Mouse (Mus musculus) CH12.LX (cell line): ENCODE data around the gene Exoc6. TPM values are rescaled to one million over a fixed set of nuclear protein-coding genes. Genes with fewer than 3 reads are reported as not detected.

Experiments
- DNase-seq: peaks from one replicate; pipeline ENCODE4 v3.0.0-alpha.2; 2013; ENCODE audit errors: extremely low read depth
- H3K27ac ChIP-seq: 2 replicates; pipeline ENCODE4 v1.5.1; 2012; ENCODE audit warnings: low read depth, mild to moderate bottlenecking, control low read depth, moderate library complexity; ENCODE audit not compliant: insufficient read depth
- H3K27me3 ChIP-seq: replicated peaks from 2 replicates; pipeline ENCODE3; 2012; ENCODE audit warnings: inconsistent platforms
- H3K36me3 ChIP-seq, 2 experiments: replicated peaks in 1 of 2; 2 replicates each; pipeline versions ENCODE3 to v1.6.1; 2012; ENCODE audit warnings: inconsistent platforms in 1 of 2, low read length in 1 of 2, mild to moderate bottlenecking in 1 of 2, mixed read lengths in 1 of 2, moderate library complexity in 1 of 2; ENCODE audit not compliant: control insufficient read depth in 1 of 2, insufficient read depth in 1 of 2
- H3K4me1 ChIP-seq, 2 experiments: 2 replicates each; pipeline ENCODE4 v1.6.1; 2012; ENCODE audit warnings: inconsistent platforms in 1 of 2, moderate library complexity in 1 of 2; ENCODE audit not compliant: insufficient read depth in 2 of 2, control insufficient read depth in 1 of 2
- H3K4me2 ChIP-seq: 2 replicates; pipeline ENCODE4 v1.6.1; 2012; ENCODE audit warnings: low read depth, mild to moderate bottlenecking, control low read depth; ENCODE audit not compliant: poor library complexity, insufficient read depth, severe bottlenecking
- H3K4me3 ChIP-seq, 3 experiments: fragments of 150-350 bp in 1 of 3; sonication (generic) in 1 of 3; replicated peaks in 1 of 3; 2 replicates each; pipeline versions ENCODE3 to v1.5.1; 2011 to 2012; ENCODE audit warnings: low read depth in 2 of 3, low read length in 2 of 3, mild to moderate bottlenecking in 2 of 3, moderate library complexity in 2 of 3, control low read depth in 1 of 3, improper control_type of control experiment in 1 of 3, inconsistent platforms in 1 of 3, mixed read lengths in 1 of 3; ENCODE audit not compliant: poor library complexity in 1 of 3
- H3K79me2 ChIP-seq: replicated peaks from 2 replicates; pipeline ENCODE4 v1.6.1; 2012; ENCODE audit warnings: mild to moderate bottlenecking, moderate library complexity; ENCODE audit not compliant: control insufficient read depth, poor library complexity, insufficient read depth, severe bottlenecking; ENCODE audit errors: extremely low read depth
- H3K9ac ChIP-seq: 2 replicates; pipeline ENCODE4 v1.6.1; 2012; ENCODE audit warnings: low read depth, mild to moderate bottlenecking, control low read depth, moderate library complexity; ENCODE audit not compliant: insufficient read depth
- H3K9me3 ChIP-seq: replicated peaks from 2 replicates; pipeline ENCODE3; 2012; ENCODE audit warnings: low read length, inconsistent platforms, mixed read lengths
- BHLHE40 ChIP-seq: IDR thresholded peaks from 2 replicates; pipeline ENCODE4 v1.6.1; 2011; ENCODE audit warnings: mild to moderate bottlenecking, low read depth, low read length, improper control_type of control experiment
- CTCF ChIP-seq, 2 experiments: IDR thresholded peaks in 1 of 2; conservative IDR thresholded peaks in 1 of 2; 2 replicates each; pipeline ENCODE4 v1.5.1; 2011 to 2012; ENCODE audit warnings: low read depth in 2 of 2, low read length in 2 of 2, improper control_type of control experiment in 1 of 2, inconsistent platforms in 1 of 2, mild to moderate bottlenecking in 1 of 2, moderate library complexity in 1 of 2
- E2F4 ChIP-seq: IDR thresholded peaks from 2 replicates; pipeline ENCODE4 v1.6.1; 2011; ENCODE audit warnings: low read depth, low read length, improper control_type of control experiment; ENCODE audit not compliant: insufficient replicate concordance
- EP300 ChIP-seq: IDR thresholded peaks from 2 replicates; pipeline ENCODE4 v1.6.1; 2011; ENCODE audit warnings: low read length, improper control_type of control experiment
- GABPA ChIP-seq: IDR thresholded peaks from 2 replicates; pipeline ENCODE4 v1.6.1; 2012; ENCODE audit warnings: low read depth, low read length, improper control_type of control experiment, inconsistent platforms; ENCODE audit not compliant: insufficient replicate concordance
- IRF4 ChIP-seq: IDR thresholded peaks from 2 replicates; pipeline ENCODE4 v1.6.1; 2014; ENCODE audit warnings: low read depth, mild to moderate bottlenecking, inconsistent platforms, low read length, improper control_type of control experiment
- JUND ChIP-seq: conservative IDR thresholded peaks from 2 replicates; pipeline ENCODE4 v1.6.1; 2011; ENCODE audit warnings: low read depth, low read length, improper control_type of control experiment
- KAT2A ChIP-seq: IDR thresholded peaks from 2 replicates; pipeline ENCODE4 v1.6.1; 2012; ENCODE audit warnings: low read length, improper control_type of control experiment, inconsistent platforms; ENCODE audit not compliant: insufficient replicate concordance
- MAFK ChIP-seq: IDR thresholded peaks from 2 replicates; pipeline ENCODE4 v1.6.1; 2011; ENCODE audit warnings: low read length, improper control_type of control experiment; ENCODE audit not compliant: insufficient replicate concordance
- MAX ChIP-seq: IDR thresholded peaks from 2 replicates; pipeline ENCODE4 v1.6.1; 2011; ENCODE audit warnings: low read length, improper control_type of control experiment
- MAZ ChIP-seq: IDR thresholded peaks from 2 replicates; pipeline ENCODE4 v1.6.1; 2012; ENCODE audit warnings: low read depth, mild to moderate bottlenecking, inconsistent platforms, low read length, improper control_type of control experiment, moderate library complexity
- NELFE ChIP-seq: IDR thresholded peaks from 2 replicates; pipeline ENCODE4 v1.6.1; 2011; ENCODE audit warnings: low read depth, low read length, improper control_type of control experiment
- POLR2A ChIP-seq: IDR thresholded peaks from 2 replicates; pipeline ENCODE4 v1.6.1; 2011; ENCODE audit warnings: low read depth, mild to moderate bottlenecking, improper control_type of control experiment, low read length
- SMC3 ChIP-seq: IDR thresholded peaks from 2 replicates; pipeline ENCODE4 v1.6.1; 2011; ENCODE audit warnings: low read depth, low read length, improper control_type of control experiment
- TBP ChIP-seq: conservative IDR thresholded peaks from 2 replicates; pipeline ENCODE4 v1.6.1; 2011; ENCODE audit warnings: low read depth, low read length, improper control_type of control experiment
- UBTF ChIP-seq: IDR thresholded peaks from 2 replicates; pipeline ENCODE4 v1.6.1; 2012; ENCODE audit warnings: low read depth, mild to moderate bottlenecking, inconsistent platforms, low read length, improper control_type of control experiment, moderate library complexity
- USF2 ChIP-seq: conservative IDR thresholded peaks from 2 replicates; pipeline ENCODE4 v1.6.1; 2011; ENCODE audit warnings: low read depth, low read length, improper control_type of control experiment
- ZC3H11A ChIP-seq: IDR thresholded peaks from 2 replicates; pipeline ENCODE4 v1.6.1; 2012; ENCODE audit warnings: low read depth, mild to moderate bottlenecking, inconsistent platforms, low read length, improper control_type of control experiment
- ZKSCAN1 ChIP-seq: IDR thresholded peaks from 2 replicates; pipeline ENCODE4 v1.6.1; 2012; ENCODE audit warnings: low read depth, inconsistent platforms, low read length, improper control_type of control experiment, borderline replicate concordance
- ZNF384 ChIP-seq: IDR thresholded peaks from 2 replicates; pipeline ENCODE4 v1.6.1; 2012; ENCODE audit warnings: low read depth, low read length, improper control_type of control experiment, inconsistent platforms
- dilution Hi-C: fragments of 300-500 bp; cut with MboI; formaldehyde crosslinking; loops from 2 replicates; pipeline ENCODE4 v1.14.3; 2020; ENCODE audit warnings: low sequenced_read_pairs; ENCODE audit not compliant: extremely low pct_unique_long_range_greater_than_20kb, extremely low pct_ligation_motif_present
- in situ Hi-C: fragments of 300-500 bp; cut with MboI; formaldehyde crosslinking; loops from 3 replicates; pipeline ENCODE4 v1.14.3; 2019; ENCODE audit warnings: low sequenced_read_pairs, low pct_ligation_motif_present, low pct_unique_long_range_greater_than_20kb, mixed read lengths
- polyA plus RNA-seq: library from polyadenylated mRNA; unstranded; fragments of >175 nt; gene quantifications from 2 replicates; pipeline ENCODE4 v1.2.1, GENCODE M21; 2012; ENCODE audit warnings: low read depth; ENCODE audit not compliant: insufficient read length
- total RNA-seq, 2 experiments: library from RNA; depleted of rRNA; stranded (reverse); fragments of 300-350 nt in 1 of 2; fragments of >200 nt in 1 of 2; gene quantifications; 2 replicates each; pipeline ENCODE4 v1.2.3; 2012 to 2014

Gene Exoc6
- total and polyA plus RNA-seq, 3 experiments: 8.0 to 18.5 (median 12.1) TPM

- Histone ChIP-seq H3K36me3 (no peaks in the 10 kb centered on the region), H3K27ac (no peak overlapping the region), H3K4me1 (peaks cover 0 to 13% of the 10 kb centered on the region in 2 experiments; a peak in 1 of 4 replicates), H3K9me3 (no peaks in the 10 kb centered on the region), H3K4me3 (no peak overlapping the region), H3K9ac (no peak overlapping the region), H3K27me3 (no peaks in the 10 kb centered on the region), H3K4me2 (no peak overlapping the region), H3K79me2 (no peaks in the 10 kb centered on the region)
- no peak for DNase-seq
- in situ Hi-C loops: loop anchor here (25.0 kb wide), 1 partner anchor 113 kb away; no protein-coding TSS in a partner anchor
- TF ChIP-seq MAX: no peak
- no peak for TF ChIP-seq UBTF
- dilution Hi-C loops: no loop called here
These were observed 174.4 kb downstream of the Exoc6 start for GRCm38 (mm10) chr19:37724591-37724990.

DNA sequence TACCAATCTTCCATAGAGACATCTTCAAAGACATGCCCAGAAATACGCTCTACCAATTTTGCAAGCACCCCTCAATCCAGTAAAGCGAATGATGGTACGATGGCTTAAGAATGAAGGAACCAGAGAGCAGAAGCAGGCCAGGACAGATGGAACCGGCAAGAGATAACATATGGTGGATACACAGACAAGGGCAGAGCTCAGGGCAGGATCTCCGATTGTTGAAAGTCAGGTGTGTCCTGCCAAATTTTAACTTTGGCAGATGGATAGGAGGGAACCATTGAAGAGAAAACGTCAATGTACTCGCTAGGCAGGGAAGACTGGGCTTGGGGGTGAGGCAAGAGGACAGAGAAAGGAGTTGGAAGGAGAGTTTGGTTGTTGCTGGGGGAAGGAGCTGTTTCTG lies 176.4 kb downstream of the Exoc6 start:
- no peak overlapping the region for H3K27ac ChIP-seq
- H3K4me2 ChIP-seq: no peak overlapping the region
- H3K9me3 ChIP-seq: no peaks in the 10 kb centered on the region
- H3K4me1 ChIP-seq: peaks cover 0 to 6% of the 10 kb centered on the region in 2 experiments; a peak in 2 of 4 replicates
- TF ChIP-seq GABPA (no peak), MAX (no peak), UBTF (no peak), E2F4 (no peak), SMC3 (no peak), CTCF (conservative IDR thresholded peaks at IDR 0.05 in 1 of 2, IDR thresholded peaks at IDR 0.05 in 1 of 2; ENCODE audit: low read depth in 2 of 2, low read length in 2 of 2) (no peak), IRF4 (no peak), NELFE (no peak), ZKSCAN1 (no peak), USF2 (no peak), ZC3H11A (no peak), JUND (no peak), KAT2A (no peak), POLR2A (no peak), MAZ (no peak), EP300 (no peak), ZNF384 (no peak), BHLHE40 (no peak), MAFK (no peak), TBP (no peak)
- TF ChIP-seq, all 38 proteins: peak for 0
- dilution Hi-C loops: no loop called here
- Histone ChIP-seq H3K36me3 (no peaks in the 10 kb centered on the region), H3K9ac (no peak overlapping the region), H3K79me2 (no peaks in the 10 kb centered on the region), H3K27me3 (no peaks in the 10 kb centered on the region), H3K4me3 (no peak overlapping the region)
- no peak for DNase-seq
- in situ Hi-C loops: no loop called here
